Mouse (Mus musculus) adrenal gland, adult (tissue): Measurements from ENCODE around the gene Cmtm6.

Experiments used
- DNase-seq, 2 experiments: peaks; one replicate each; pipeline ENCODE4 v3.0.0; 2022 to 2023; ENCODE audit warnings: low spot score in 1 of 2; ENCODE audit not compliant: inconsistent age in 2 of 2

The Cmtm6 gene

GRCm38 (mm10) chr9:114768066-114768465, 37.1 kb downstream of the Cmtm6 start:
- DNase-seq, result no peak

GRCm38 (mm10) chr9:114770224-114770623, 39.3 kb downstream of the Cmtm6 start:
- no peak for DNase-seq

- no peak for DNase-seq
Observed at GRCm38 (mm10) chr9:114771565-114771964, 40.6 kb downstream of the Cmtm6 start.

- peak in 1 of 2 experiments; percentile 69 for DNase-seq
Observed at GRCm38 (mm10) chr9:114774629-114775028, 43.7 kb downstream of the Cmtm6 start.

DNA sequence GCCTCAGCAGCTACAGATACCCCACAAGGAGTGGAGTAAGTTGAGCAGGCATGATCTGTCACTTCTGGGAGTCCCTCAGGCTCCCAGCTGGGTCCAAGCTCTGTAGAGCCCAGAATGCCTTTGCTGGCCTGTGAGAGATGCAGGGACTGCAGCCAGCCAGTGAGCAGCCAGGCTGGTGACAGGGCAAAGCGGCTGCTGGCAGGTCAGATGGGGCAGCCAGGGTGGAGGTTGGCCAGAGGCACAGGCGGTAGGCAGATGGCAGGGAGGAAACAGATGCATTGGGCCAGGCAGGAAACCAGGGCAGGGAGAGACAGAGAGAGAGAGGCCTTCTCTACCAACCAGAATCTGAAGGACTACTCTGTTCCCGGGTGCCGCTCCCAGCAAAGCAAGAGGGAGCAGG, 44.4 kb downstream of the Cmtm6 start:
- peak in 1 of 2 experiments; percentile 57 for DNase-seq

DNA sequence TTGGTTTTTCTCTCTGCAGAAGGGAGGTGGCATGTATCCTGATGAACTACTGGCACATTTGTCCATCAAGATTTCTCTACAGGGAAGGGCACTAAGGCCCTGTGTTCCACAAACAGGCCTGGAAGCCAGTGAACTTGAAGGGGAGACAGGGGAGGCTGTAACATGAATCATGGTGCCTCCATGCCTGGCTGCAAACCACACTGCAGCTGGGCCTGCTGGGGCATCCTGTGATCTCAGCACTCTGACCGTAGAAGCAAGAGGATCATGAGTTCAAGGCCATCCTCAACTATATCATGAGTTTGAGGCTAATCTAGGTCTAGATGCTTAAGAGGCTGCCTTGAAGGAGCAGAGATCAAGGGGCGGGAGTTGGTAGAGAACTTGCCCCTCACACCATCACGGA, 45.4 kb downstream of the Cmtm6 start:
- no peak for DNase-seq

DNA sequence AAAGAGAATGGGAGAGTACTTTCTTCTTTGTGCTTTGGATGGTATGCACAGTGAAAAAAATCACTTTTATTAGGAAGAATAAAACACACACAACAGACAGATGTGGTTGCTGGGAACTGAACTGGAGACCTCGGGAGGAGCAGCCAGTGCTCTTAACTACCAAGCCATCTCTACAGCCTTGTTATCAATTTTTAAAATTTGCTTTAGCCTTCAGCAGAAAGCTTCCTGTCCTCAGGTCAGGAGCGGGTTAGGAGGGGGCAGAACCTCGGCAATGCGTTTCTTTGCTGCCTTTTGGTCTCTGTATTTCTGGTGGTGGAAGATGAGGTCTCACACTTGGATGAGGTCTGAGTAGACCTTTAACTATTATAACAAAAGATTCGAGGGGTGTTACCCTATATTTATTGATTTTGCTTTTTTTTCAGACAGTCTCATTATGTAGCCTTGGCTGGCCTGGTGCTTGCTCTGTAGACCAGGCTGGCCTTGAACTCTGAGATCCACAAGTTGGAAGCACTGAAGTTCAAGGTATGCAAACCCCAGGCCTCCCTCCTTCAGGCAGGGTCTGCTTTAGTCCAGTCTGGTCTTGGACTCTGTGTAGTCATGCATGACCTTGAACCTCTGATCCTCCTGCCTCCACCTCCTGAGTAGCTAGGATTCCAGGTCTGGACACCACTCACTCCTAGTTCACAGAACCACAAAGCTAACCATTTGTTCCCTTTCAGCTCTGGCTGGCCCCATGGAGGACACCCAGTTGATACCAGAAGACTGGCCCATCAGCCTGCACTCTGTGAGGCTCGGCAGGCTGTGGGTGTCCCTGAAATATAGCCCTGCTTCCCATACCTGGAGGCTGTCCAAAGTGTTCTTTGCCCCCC, 46.5 kb downstream of the Cmtm6 start:
- DNase-seq, result peak in 1 of 2 experiments; percentile 53

DNA sequence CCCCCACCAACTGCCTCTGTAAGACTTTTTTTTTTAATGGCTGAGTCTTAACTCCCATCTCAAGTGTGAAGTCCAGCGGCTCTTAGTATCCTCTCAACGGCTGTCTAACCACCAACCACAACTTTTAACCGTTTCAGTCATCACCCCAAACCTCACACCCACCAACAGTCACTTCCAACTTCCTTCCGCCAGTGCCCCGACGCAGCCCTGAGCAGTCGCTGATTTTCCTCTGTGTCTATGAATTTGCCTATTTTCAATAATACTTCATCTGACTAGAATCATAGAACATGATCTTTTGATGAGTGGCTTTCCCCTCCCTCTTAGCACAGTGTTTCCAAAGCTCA, 47.1 kb downstream of the Cmtm6 start:
- DNase-seq, result no peak

- no peak for DNase-seq
Observed at GRCm38 (mm10) chr9:114778877-114779276, 48.0 kb downstream of the Cmtm6 start.

DNA sequence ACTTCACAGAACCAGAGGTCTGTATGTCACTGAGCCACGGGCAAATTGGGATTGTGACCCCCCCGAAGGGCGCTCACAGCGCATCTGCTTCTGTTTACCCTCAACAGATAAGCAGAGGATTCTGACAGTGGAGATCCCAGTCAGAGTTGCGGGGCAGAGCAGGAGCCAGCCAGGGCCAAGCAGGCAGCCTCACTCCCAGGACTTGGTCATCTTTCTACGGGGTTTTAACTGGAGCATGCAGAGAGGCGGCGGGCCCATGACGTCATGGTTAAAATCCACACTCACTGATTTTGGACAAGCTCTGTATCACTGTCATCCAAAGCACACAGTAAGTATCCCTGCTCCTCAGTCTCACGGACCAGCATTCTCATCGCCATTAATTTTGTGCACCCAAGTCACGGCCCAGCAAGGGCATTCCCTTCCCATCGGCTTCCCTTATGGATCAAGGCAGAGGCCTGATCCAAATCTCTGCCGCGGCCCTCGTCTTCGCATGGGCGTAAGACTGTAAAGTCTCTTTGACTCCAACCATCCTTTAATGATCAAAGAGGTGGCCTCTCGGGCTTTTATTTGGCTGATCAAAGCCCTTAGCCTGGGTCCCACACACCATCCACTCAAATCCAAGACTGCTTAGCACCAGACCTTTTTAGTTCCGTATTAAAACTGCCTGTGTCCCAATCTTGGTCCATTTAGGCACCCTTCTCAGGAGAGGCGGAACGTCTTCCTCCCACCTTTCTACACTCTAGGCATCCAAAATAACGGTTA, 49.2 kb downstream of the Cmtm6 start:
- DNase-seq, result peak; percentile 26 to 67

DNA sequence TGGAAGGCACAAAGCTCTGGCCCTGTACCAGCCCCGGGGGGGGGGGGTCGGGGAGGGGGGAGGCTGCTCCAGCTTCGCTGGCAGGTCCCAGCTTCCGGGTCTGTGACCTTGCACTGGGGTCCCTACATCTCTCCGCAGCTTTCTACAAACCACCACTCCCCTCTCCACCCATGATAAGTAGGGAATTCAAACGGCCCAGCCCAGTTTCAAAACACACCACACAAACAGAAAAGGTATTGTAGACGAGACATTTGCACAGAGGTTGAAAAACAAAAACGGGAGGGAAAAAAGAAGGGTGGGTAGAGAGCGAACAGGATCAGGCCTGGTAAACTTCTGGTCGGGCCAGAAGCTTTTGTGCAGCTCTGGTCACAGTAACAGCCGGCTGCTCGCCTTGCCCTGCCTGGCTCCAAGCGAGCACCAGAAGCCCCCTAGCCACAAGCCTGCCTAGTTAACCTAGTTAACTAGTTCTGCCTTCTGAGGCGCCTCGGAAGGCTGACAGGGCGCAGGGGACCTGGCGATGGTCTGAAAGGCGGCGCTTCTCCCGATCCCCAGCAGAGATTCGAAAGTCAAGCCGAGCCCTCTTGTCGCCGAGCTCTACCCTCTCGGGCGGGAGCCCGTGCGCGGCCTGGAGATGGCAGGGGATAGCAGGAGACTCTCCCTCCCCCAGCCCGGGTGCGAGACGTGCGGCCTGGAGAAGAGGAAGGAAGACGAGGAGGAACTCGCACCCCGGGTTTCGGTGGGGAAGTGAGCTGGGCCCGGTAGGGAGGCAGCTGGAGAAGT, 50.0 kb downstream of the Cmtm6 start:
- DNase-seq, result peak; percentile 64 to 86

DNA sequence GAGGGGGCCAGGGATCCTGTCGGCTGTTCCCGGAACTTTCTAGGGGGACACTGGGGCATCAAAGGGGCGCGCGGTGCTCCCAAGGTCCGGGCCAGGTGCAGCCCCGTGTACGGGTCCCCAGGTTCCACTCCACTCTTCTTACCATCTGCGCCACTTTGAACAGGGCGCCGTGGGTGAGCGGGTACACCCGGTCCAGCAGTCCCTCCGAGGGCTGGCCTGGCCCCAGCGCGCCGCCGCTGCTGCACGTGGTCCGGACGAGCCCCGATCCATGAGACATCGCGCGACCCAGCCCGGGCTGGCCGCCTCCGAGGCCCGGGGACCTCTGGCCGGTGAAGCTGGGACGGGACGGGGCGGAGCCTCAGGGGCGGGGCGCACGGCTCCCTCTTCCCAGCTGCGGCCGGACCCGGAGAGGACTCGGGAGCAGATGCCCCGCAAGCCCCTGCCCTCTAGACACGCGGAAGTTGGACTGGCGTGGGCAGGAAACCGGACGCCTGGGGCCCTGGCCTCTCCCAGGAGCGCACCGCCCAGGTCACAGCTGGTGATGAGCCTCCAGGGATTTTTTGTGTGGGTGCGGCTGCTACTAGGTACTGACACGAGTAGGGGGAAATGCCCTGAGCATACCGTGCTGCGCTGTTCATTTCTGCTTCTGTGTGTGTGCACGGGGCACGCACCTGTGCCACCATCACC, 50.8 kb downstream of the Cmtm6 start, which contains the start of gene Cmtm7:
Cmtm7 (minus strand) TSS at position 331 of the 687 bp plus-strand sequence.
- peak; percentile 86 to 94 for DNase-seq

- no peak for DNase-seq
Observed at GRCm38 (mm10) chr9:114785432-114786125, 54.7 kb downstream of the Cmtm6 start.

- no peak for DNase-seq
Observed at GRCm38 (mm10) chr9:114787134-114787533, 56.2 kb downstream of the Cmtm6 start.

GRCm38 (mm10) chr9:114787716-114788115, 56.8 kb downstream of the Cmtm6 start:
- DNase-seq, result no peak

DNA sequence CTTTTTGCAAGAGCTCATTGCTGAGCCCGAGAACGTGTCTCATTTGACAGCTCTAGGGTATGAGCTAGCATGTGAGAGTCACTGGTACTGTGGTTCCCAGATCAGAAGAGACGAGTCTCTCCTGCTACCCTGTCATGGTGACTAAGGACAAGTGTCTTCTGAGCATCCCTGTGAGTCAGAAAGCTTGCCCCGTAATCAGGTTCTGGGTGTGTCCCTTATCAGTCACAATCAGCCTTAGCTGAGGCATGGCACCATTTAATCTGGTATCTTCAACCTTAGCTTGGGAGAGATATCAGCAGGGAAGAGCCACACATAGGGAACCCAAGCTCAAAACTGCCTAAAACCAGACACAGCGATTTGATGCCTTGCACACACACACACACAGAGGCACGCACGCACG, 57.8 kb downstream of the Cmtm6 start:
- no peak for DNase-seq

GRCm38 (mm10) chr9:114789557-114789956, 58.6 kb downstream of the Cmtm6 start:
- DNase-seq, result no peak

DNA sequence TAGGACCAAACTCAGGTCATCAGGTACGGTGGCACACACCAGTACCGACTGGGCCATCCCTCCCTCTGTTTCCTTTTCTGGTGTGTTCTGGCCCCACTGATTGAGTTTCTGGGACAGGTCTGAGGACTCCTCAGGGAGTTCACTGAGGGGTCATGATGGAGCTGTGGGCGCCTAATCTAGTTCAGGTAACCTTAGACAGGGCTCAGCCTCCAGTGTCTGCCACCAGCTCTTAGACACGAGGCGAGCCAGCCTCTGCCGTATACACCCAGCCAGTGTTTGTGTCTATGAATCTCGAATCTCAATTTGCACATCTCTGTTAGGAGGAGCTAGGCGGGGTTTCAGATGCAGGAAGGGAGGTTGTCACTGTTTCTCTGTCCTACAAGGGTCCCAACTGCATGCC, 59.1 kb downstream of the Cmtm6 start:
- no peak for DNase-seq

- DNase-seq, result no peak
Observed at GRCm38 (mm10) chr9:114793764-114794295, 62.9 kb downstream of the Cmtm6 start.

GRCm38 (mm10) chr9:114794491-114794890, 63.6 kb downstream of the Cmtm6 start:
- DNase-seq, result no peak
